Mouse (Mus musculus): ENCODE results near the gene Scn5a. TPM values are rescaled to one million over a fixed set of nuclear protein-coding genes. Genes with fewer than 3 reads are reported as not detected.

Gene Scn5a
- polyA plus RNA-seq, 1 experiment from 2014 or later = 0.22 TPM

DNA sequence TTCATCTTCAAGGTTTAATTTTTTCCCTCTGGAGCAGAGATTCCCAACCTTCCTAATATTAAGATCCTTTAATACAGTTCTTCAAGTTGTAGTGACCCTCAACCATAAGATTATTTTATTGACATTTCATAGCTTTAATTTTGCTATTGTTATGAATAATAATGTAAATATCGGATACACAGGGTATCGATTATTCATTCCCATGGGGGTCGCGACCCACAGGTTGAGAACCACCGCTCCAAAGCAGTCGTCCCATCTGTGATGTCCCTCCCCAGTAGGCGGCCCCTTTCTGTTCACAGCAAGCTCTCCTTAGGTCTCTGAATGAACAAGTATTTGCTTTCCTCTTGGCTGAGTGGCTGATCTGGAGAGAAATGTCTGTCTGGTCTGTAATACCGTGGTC, 10.8 kb upstream of the Scn5a start:
- Histone ChIP-seq H3K4me3 (replicated peaks; ENCODE audit: low read length) (no peak overlapping the region), H3K9ac (ENCODE audit: low read length) (no peak overlapping the region), H3K4me1 (ENCODE audit: control insufficient read depth, insufficient read depth, low read length) (peaks cover 4% of the 10 kb centered on the region; the same call in 1 of the 2 replicates), H3K9me3 (replicated peaks; ENCODE audit: control insufficient read depth, low read length) (no peaks in the 10 kb centered on the region), H3K36me3 (ENCODE audit: control insufficient read depth, insufficient read depth, low read length) (no peaks in the 10 kb centered on the region), H3K27me3 (ENCODE audit: control insufficient read depth, insufficient read depth, low read length) (no peaks in the 10 kb centered on the region; the same call in 1 of the 2 replicates), H3K27ac (ENCODE audit: low read length) (no peak overlapping the region), H3K4me2 (ENCODE audit: low read depth, low read length) (no peak overlapping the region)
- ATAC-seq (ENCODE audit: insufficient read depth, low FRiP score) = no peak
- WGBS = 81% methylated on average over 8 of the region's 8 CpGs

DNA sequence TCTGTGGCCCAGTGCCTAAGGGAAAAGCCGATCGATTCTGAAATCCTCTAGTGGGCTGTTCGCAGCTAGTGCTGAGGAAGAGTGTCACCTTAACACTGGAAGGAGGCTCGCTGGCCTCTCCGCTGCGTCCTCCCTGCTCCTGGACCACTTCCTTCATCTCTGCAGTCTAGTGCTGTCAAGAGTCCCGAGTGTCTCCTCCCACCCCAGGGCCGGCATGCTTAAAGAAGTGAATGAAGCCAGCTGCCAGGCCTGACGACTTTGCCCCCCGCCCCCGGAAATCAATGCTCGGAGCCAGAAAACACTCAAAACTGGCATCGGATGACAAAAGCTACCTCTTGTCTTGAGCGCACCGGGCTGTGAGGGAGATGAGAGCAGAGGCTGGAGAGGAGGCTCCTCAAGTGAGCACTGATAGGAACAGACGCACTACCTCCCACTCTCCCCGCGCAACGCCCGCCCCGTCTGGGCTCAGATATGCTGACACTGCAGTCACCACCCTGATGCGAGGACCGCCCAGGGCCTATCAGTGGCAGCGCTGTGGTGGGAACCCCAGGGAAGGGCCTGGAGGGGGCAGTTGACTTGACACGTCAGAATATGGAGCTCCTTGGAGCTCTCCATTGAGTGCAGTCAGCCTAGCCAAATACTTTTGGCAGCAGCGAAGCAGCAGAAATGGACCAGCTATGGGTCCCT, 10.1 kb upstream of the Scn5a start:
- H3K4me2 ChIP-seq (ENCODE audit: low read depth, low read length) = peak overlapping the region; percentile 43
- H3K36me3 ChIP-seq (ENCODE audit: control insufficient read depth, insufficient read depth, low read length) = no peaks in the 10 kb centered on the region
- no peaks in the 10 kb centered on the region for H3K9me3 ChIP-seq (replicated peaks; ENCODE audit: control insufficient read depth, low read length)
- no peak overlapping the region; the same call in 1 of the 2 replicates for H3K9ac ChIP-seq (ENCODE audit: low read length)
- no peak overlapping the region for H3K27ac ChIP-seq (ENCODE audit: low read length)
- H3K4me1 ChIP-seq (ENCODE audit: control insufficient read depth, insufficient read depth, low read length) = peaks cover 4% of the 10 kb centered on the region; the same call in 1 of the 2 replicates
- ATAC-seq (ENCODE audit: insufficient read depth, low FRiP score) = 0 out of 2 replicates have a peak, but pooled peaks have one; percentile 37
- no peaks in the 10 kb centered on the region; the same call in 1 of the 2 replicates for H3K27me3 ChIP-seq (ENCODE audit: control insufficient read depth, insufficient read depth, low read length)
- H3K4me3 ChIP-seq (replicated peaks; ENCODE audit: low read length) = peak overlapping the region; percentile 26
- 22% methylated on average over 26 of the region's 26 CpGs for WGBS

DNA sequence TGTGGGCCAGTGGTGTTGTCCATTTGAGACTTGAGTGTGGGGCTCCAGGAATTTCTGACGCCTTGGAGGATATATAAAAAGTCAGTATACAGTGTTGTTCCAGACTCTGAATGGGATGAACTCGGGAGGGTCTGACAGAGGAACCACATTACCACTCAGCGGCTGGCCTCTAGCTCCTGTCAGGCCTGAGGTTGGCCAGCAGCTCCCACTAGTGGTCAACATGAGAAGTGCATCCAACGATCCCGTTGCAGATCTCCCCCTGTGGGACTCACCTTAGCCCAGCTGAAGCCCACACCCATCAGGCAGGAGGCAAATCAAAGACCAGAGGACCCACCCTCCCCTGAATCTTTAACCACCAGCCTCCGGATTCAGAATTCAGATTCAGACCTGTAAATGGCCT, 1.9 kb upstream of the Scn5a start:
- ATAC-seq (ENCODE audit: insufficient read depth, low FRiP score) = no peak; the same call in 1 of the 2 replicates
- Histone ChIP-seq H3K9me3 (replicated peaks; ENCODE audit: control insufficient read depth, low read length) (no peaks in the 10 kb centered on the region), H3K4me2 (ENCODE audit: low read depth, low read length) (no peak overlapping the region), H3K4me3 (replicated peaks; ENCODE audit: low read length) (no peak overlapping the region), H3K27ac (ENCODE audit: low read length) (no peak overlapping the region), H3K4me1 (ENCODE audit: control insufficient read depth, insufficient read depth, low read length) (peaks cover 5% of the 10 kb centered on the region; the same call in 1 of the 2 replicates), H3K27me3 (ENCODE audit: control insufficient read depth, insufficient read depth, low read length) (peaks cover 48% of the 10 kb centered on the region), H3K9ac (ENCODE audit: low read length) (no peak overlapping the region), H3K36me3 (ENCODE audit: control insufficient read depth, insufficient read depth, low read length) (no peaks in the 10 kb centered on the region)
- WGBS = 0% methylated on average over 6 of the region's 6 CpGs

DNA sequence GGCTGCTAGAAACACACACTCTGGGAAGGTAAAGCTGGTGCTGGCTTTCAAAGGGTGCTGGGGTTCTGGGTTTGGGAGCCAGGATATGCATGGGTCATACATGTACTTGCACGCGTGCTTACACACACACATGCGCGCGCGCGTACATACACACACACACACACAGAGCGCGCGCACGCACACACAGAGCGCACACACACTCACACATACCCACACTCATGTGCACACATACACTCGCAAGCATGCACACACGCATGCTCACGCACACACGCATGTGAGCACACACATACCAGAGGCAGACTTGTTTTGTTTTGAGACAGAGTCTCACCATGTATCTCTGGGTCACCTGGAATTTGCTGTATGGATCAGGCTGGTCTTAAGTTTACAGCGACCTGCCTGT, 1.4 kb upstream of the Scn5a start:
- Histone ChIP-seq H3K27ac (ENCODE audit: low read length) (no peak overlapping the region), H3K9me3 (replicated peaks; ENCODE audit: control insufficient read depth, low read length) (no peaks in the 10 kb centered on the region), H3K9ac (ENCODE audit: low read length) (no peak overlapping the region), H3K4me3 (replicated peaks; ENCODE audit: low read length) (no peak overlapping the region), H3K4me2 (ENCODE audit: low read depth, low read length) (no peak overlapping the region), H3K27me3 (ENCODE audit: control insufficient read depth, insufficient read depth, low read length) (peaks cover 51% of the 10 kb centered on the region), H3K4me1 (ENCODE audit: control insufficient read depth, insufficient read depth, low read length) (peaks cover 5% of the 10 kb centered on the region; the same call in 1 of the 2 replicates), H3K36me3 (ENCODE audit: control insufficient read depth, insufficient read depth, low read length) (no peaks in the 10 kb centered on the region)
- 88% methylated on average over 17 of the region's 17 CpGs for WGBS
- no peak for ATAC-seq (ENCODE audit: insufficient read depth, low FRiP score)

DNA sequence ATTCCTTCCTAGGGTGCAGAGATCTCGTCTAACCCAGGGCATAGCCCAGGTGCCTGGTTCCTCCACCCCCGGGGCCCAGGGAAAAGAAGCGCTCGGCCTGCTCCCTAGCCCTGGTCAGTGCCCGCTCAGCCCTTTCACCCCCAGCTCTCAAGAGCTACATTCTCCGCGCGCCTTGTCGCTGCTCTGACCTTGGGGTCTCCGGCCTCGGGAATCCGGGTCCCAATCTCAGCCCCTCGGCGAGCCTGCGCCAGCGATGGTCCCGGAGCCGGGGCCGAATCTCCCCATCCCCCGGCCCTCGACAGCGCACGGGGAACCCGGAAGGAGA, 543 bp downstream of the Scn5a start:
- Histone ChIP-seq H3K27ac (ENCODE audit: low read length) (no peak overlapping the region), H3K9me3 (replicated peaks; ENCODE audit: control insufficient read depth, low read length) (no peaks in the 10 kb centered on the region), H3K9ac (ENCODE audit: low read length) (peak overlapping the region; percentile 70), H3K4me3 (replicated peaks; ENCODE audit: low read length) (peak overlapping the region; percentile 55), H3K27me3 (ENCODE audit: control insufficient read depth, insufficient read depth, low read length) (peaks cover 54% of the 10 kb centered on the region), H3K4me1 (ENCODE audit: control insufficient read depth, insufficient read depth, low read length) (peaks cover 5% of the 10 kb centered on the region; the same call in 1 of the 2 replicates), H3K4me2 (ENCODE audit: low read depth, low read length) (peak overlapping the region; percentile 98), H3K36me3 (ENCODE audit: control insufficient read depth, insufficient read depth, low read length) (no peaks in the 10 kb centered on the region)
- 0 out of 2 replicates have a peak, but pooled peaks have one; percentile 15 for ATAC-seq (ENCODE audit: insufficient read depth, low FRiP score)
- WGBS = 1% methylated on average over 24 of the region's 24 CpGs

DNA sequence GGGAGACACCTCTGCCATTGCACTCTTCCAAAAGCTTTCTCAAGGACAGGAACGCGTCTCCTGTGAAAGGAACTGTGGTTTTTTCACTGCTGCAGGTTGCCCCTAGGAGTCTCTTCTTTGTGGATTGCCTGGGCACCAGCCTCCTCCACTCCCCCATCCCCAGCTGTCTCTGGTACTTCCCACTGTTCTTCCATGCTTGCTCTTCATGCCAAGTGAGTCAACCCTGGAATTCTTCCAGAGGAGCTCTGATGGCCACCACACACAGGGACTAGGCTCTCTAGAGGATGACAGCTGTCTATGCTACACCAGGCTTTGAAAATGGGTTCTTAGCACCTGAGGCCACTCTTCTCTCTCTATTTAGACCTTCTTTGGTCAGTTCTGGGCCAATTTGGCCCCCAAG, 1.8 kb downstream of the Scn5a start:
- ATAC-seq (ENCODE audit: insufficient read depth, low FRiP score) = no peak
- Histone ChIP-seq H3K36me3 (ENCODE audit: control insufficient read depth, insufficient read depth, low read length) (no peaks in the 10 kb centered on the region), H3K4me2 (ENCODE audit: low read depth, low read length) (no peak overlapping the region), H3K9me3 (replicated peaks; ENCODE audit: control insufficient read depth, low read length) (no peaks in the 10 kb centered on the region), H3K9ac (ENCODE audit: low read length) (no peak overlapping the region), H3K4me1 (ENCODE audit: control insufficient read depth, insufficient read depth, low read length) (peaks cover 5% of the 10 kb centered on the region; the same call in 1 of the 2 replicates), H3K4me3 (replicated peaks; ENCODE audit: low read length) (no peak overlapping the region), H3K27me3 (ENCODE audit: control insufficient read depth, insufficient read depth, low read length) (peaks cover 65% of the 10 kb centered on the region), H3K27ac (ENCODE audit: low read length) (no peak overlapping the region)
- WGBS = 74% methylated on average over 2 of the region's 2 CpGs

DNA sequence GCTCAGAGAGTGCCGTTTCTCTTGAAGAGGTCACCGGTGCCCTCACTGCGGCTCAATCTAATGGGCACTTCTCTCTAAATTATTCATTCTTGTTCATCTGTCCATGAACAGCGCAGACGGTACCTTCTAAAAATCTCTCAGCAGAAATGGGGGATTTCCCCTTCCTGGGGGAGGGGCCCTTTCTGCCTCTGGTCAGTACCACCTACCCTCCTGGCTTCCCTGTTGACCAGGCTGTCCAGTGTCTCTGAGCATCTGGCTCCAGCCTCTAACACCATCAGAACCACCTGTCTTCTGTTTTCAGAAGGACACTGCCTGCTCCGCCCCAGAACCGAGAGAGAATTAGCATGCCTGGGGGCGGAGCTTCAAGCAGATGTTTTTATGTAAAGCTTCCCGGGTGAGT, 3.1 kb downstream of the Scn5a start:
- peaks cover 5% of the 10 kb centered on the region; the same call in 1 of the 2 replicates for H3K4me1 ChIP-seq (ENCODE audit: control insufficient read depth, insufficient read depth, low read length)
- peaks cover 77% of the 10 kb centered on the region for H3K27me3 ChIP-seq (ENCODE audit: control insufficient read depth, insufficient read depth, low read length)
- no peak overlapping the region for H3K4me3 ChIP-seq (replicated peaks; ENCODE audit: low read length)
- WGBS = 47% methylated on average over 9 of the region's 9 CpGs
- no peaks in the 10 kb centered on the region for H3K9me3 ChIP-seq (replicated peaks; ENCODE audit: control insufficient read depth, low read length)
- H3K9ac ChIP-seq (ENCODE audit: low read length) = no peak overlapping the region
- H3K4me2 ChIP-seq (ENCODE audit: low read depth, low read length) = no peak overlapping the region
- no peak for ATAC-seq (ENCODE audit: insufficient read depth, low FRiP score)
- H3K27ac ChIP-seq (ENCODE audit: low read length) = no peak overlapping the region
- H3K36me3 ChIP-seq (ENCODE audit: control insufficient read depth, insufficient read depth, low read length) = no peaks in the 10 kb centered on the region

DNA sequence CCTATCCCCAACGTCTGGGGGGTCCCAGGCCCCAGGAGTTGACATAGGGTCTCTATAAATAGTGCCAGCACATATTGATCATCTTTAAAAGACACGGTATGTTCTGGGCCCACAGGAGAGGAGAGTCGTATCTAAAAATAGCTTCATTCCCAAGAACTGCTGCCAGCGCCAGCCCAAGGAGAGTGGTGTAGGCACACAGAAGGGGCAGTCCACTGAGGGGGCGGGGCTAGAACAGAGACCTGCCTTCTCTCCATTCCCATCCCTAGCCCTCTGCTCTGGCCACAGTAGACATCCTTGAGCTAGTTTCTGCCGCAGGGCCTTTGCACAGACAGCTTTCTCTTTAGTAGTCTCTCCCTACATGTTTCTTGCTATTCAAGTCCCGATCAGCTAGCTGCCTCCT, 4.5 kb downstream of the Scn5a start:
- 69% methylated on average over 7 of the region's 7 CpGs for WGBS
- H3K9ac ChIP-seq (ENCODE audit: low read length) = no peak overlapping the region

DNA sequence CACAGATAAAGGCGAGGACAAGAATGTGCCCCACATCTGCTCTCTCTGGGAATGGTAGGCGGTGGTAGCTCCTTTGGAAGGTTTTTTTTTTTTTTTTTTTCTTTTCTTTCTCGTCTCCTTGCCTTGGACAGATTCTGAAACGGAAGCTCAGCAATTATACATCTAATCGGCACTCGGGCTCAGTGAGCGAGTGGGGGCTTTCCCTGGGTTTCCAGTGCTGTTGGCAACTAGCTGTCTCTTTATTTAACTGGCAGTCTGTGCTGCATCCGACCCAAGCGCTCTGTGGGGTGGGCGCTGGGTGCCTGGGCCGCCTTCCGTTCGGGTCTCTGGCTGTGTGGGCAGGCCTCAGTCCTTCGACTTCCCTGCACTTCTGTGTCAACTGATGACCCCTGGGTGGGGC, 5.8 kb downstream of the Scn5a start:
- Histone ChIP-seq H3K4me1 (ENCODE audit: control insufficient read depth, insufficient read depth, low read length) (no peaks in the 10 kb centered on the region), H3K27ac (ENCODE audit: low read length) (no peak overlapping the region), H3K27me3 (ENCODE audit: control insufficient read depth, insufficient read depth, low read length) (peaks cover 54% of the 10 kb centered on the region), H3K9ac (ENCODE audit: low read length) (no peak overlapping the region), H3K36me3 (ENCODE audit: control insufficient read depth, insufficient read depth, low read length) (no peaks in the 10 kb centered on the region), H3K4me2 (ENCODE audit: low read depth, low read length) (no peak overlapping the region), H3K4me3 (replicated peaks; ENCODE audit: low read length) (no peak overlapping the region), H3K9me3 (replicated peaks; ENCODE audit: control insufficient read depth, low read length) (no peaks in the 10 kb centered on the region)
- no peak for ATAC-seq (ENCODE audit: insufficient read depth, low FRiP score)
- 53% methylated on average over 14 of the region's 14 CpGs for WGBS

More for the DNA sequence above, 4.5 kb downstream of the Scn5a start:
- Histone ChIP-seq H3K4me3 (replicated peaks; ENCODE audit: low read length) (no peak overlapping the region), H3K27ac (ENCODE audit: low read length) (no peak overlapping the region), H3K4me1 (ENCODE audit: control insufficient read depth, insufficient read depth, low read length) (peaks cover 5% of the 10 kb centered on the region; the same call in 1 of the 2 replicates), H3K27me3 (ENCODE audit: control insufficient read depth, insufficient read depth, low read length) (peaks cover 66% of the 10 kb centered on the region), H3K36me3 (ENCODE audit: control insufficient read depth, insufficient read depth, low read length) (no peaks in the 10 kb centered on the region), H3K4me2 (ENCODE audit: low read depth, low read length) (no peak overlapping the region), H3K9me3 (replicated peaks; ENCODE audit: control insufficient read depth, low read length) (no peaks in the 10 kb centered on the region)
- no peak for ATAC-seq (ENCODE audit: insufficient read depth, low FRiP score)
